Mouse (Mus musculus) thymus, adult 2 months (tissue): Measurements from ENCODE around the gene Foxk2.

Experiments used
- CTCF ChIP-seq: fragments of 200-500 bp; IDR thresholded peaks from 2 replicates; pipeline ENCODE4 v1.5.1; 2012; ENCODE audit warnings: mild to moderate bottlenecking, control low read depth, low read length, moderate library complexity, borderline replicate concordance; ENCODE audit not compliant: control insufficient read depth, poor library complexity, insufficient read depth; ENCODE audit errors: extremely low read depth
- POLR2A ChIP-seq: fragments of 200-500 bp; IDR thresholded peaks from 2 replicates; pipeline ENCODE4 v1.6.1; 2012; ENCODE audit warnings: mild to moderate bottlenecking, low read length, control low read depth, moderate library complexity; ENCODE audit not compliant: control insufficient read depth, poor library complexity, insufficient read depth; ENCODE audit errors: extremely low read depth

DNA sequence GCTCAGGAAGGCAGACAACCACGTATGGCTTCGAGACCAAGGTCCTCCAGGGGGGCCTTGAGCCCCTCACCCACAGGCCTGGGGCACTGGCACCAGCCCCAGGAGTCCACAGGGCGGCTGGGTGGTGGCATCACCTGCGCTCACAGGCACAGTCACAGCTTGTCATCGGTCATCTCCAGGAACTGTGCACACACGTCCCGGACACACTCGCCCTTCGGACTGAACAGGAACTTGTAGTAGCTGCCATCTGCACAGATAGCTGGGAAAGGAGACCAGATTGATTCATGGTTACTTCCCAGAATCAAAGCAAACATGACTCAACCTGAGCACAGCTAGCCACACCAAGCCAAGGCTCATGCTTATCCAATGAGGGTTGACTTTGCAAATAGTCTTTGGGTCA, 68.4 kb downstream of the Foxk2 start:
- TF ChIP-seq POLR2A (no peak), CTCF (no peak)
